Mouse (Mus musculus): ENCODE measurements around the gene Dydc1.
"Not testable (repeated sequence)": the region's sequence is repeated elsewhere in the genome, so short reads cannot be mapped to it uniquely, and the experiment has no call there.

Dydc1 gene

GRCm38 (mm10) chr14:41072229-41072943, at the start of gene Dydc1:
Gene Dydc1, plus strand, starts transcription at chr14:41072911.
- peak; percentile 42 for DNase-seq (ENCODE audit: low spot score)

GRCm38 (mm10) chr14:41025087-41025486, 47.6 kb upstream of the Dydc1 start:
- no peak for DNase-seq (ENCODE audit: low spot score)

- DNase-seq (ENCODE audit: low spot score), result no peak
Measured at GRCm38 (mm10) chr14:41025594-41026284, 47.0 kb upstream of the Dydc1 start.

- no peak for DNase-seq (ENCODE audit: low spot score)
Measured at GRCm38 (mm10) chr14:41029303-41029702, 43.4 kb upstream of the Dydc1 start.

GRCm38 (mm10) chr14:41030989-41031513, 41.7 kb upstream of the Dydc1 start:
- no peak for DNase-seq (ENCODE audit: low spot score)

GRCm38 (mm10) chr14:41033135-41034110, 39.3 kb upstream of the Dydc1 start:
- peak; percentile 83 for DNase-seq (ENCODE audit: low spot score)

GRCm38 (mm10) chr14:41035146-41035798, 37.4 kb upstream of the Dydc1 start:
- no peak for DNase-seq (ENCODE audit: low spot score)

GRCm38 (mm10) chr14:41047402-41047801, 25.3 kb upstream of the Dydc1 start:
- no peak for DNase-seq (ENCODE audit: low spot score)

- DNase-seq (ENCODE audit: low spot score), result no peak
Measured at GRCm38 (mm10) chr14:41050471-41050870, 22.2 kb upstream of the Dydc1 start.

- no peak for DNase-seq (ENCODE audit: low spot score)
Measured at GRCm38 (mm10) chr14:41052481-41052880, 20.2 kb upstream of the Dydc1 start.

- DNase-seq (ENCODE audit: low spot score), result not testable (repeated sequence)
Measured at GRCm38 (mm10) chr14:41053190-41053589, 19.5 kb upstream of the Dydc1 start.

GRCm38 (mm10) chr14:41065168-41065567, 7.5 kb upstream of the Dydc1 start:
- no peak for DNase-seq (ENCODE audit: low spot score)

- no peak for DNase-seq (ENCODE audit: low spot score)
Measured at GRCm38 (mm10) chr14:41066416-41066815, 6.3 kb upstream of the Dydc1 start.

GRCm38 (mm10) chr14:41069108-41069507, 3.6 kb upstream of the Dydc1 start, which contains the start of gene Dydc2:
Gene Dydc2, minus strand, starts transcription at chr14:41069208.
- no peak for DNase-seq (ENCODE audit: low spot score)

GRCm38 (mm10) chr14:41070343-41070742, 2.4 kb upstream of the Dydc1 start:
- no peak for DNase-seq (ENCODE audit: low spot score)

- no peak for DNase-seq (ENCODE audit: low spot score)
Measured at GRCm38 (mm10) chr14:41072944-41073275, 199 bp downstream of the Dydc1 start.

- DNase-seq (ENCODE audit: low spot score), result no peak
Measured at GRCm38 (mm10) chr14:41082408-41082807, 9.7 kb downstream of the Dydc1 start.

GRCm38 (mm10) chr14:41087509-41087908, 14.8 kb downstream of the Dydc1 start:
- DNase-seq (ENCODE audit: low spot score), result no peak

GRCm38 (mm10) chr14:41090777-41091176, 18.1 kb downstream of the Dydc1 start:
- no peak for DNase-seq (ENCODE audit: low spot score)

GRCm38 (mm10) chr14:41094114-41094513, 21.4 kb downstream of the Dydc1 start:
- no peak for DNase-seq (ENCODE audit: low spot score)

- no peak for DNase-seq (ENCODE audit: low spot score)
Measured at GRCm38 (mm10) chr14:41096296-41096860, 23.7 kb downstream of the Dydc1 start.
